Mouse (Mus musculus): ENCODE measurements around the gene Dcdc2c. TPM values are rescaled to one million over a fixed set of nuclear protein-coding genes. Genes with fewer than 3 reads are reported as not detected.
A peak's percentile ranks its signal among the peaks of the same experiment; 100 is the strongest.

Dcdc2c gene
- polyA plus RNA-seq, 1 experiment from 2014 or later, result 0.18 TPM

GRCm38 (mm10) chr12:28572241-28572640 lies 20.0 kb upstream of the Dcdc2c start:
- no peaks in the 10 kb centered on the region for H3K27me3 ChIP-seq (ENCODE audit: insufficient read depth, poor library complexity, severe bottlenecking)
- WGBS, result 85% methylated on average over 2 of the region's 2 CpGs
- no peak for DNase-seq (ENCODE audit: low spot score)

GRCm38 (mm10) chr12:28551775-28552174 lies 424 bp downstream of the Dcdc2c start:
- no peak for DNase-seq (ENCODE audit: low spot score)
- no peaks in the 10 kb centered on the region for H3K36me3 ChIP-seq
- H3K4me1 ChIP-seq, result peaks cover 13% of the 10 kb centered on the region; the same call in 1 of the 2 replicates
- 0 out of 2 replicates have a peak overlapping the region, but pooled peaks have one; percentile 9 for H3K27ac ChIP-seq
- H3K9me3 ChIP-seq, result no peaks in the 10 kb centered on the region
- peaks cover 17% of the 10 kb centered on the region; the same call in 1 of the 2 replicates for H3K27me3 ChIP-seq (ENCODE audit: insufficient read depth, poor library complexity, severe bottlenecking)
- H3K4me3 ChIP-seq, result peak overlapping the region; percentile 37
- WGBS, result 52% methylated on average over 18 of the region's 18 CpGs

More at GRCm38 (mm10) chr12:28572241-28572640, 20.0 kb upstream of the Dcdc2c start:
- Histone ChIP-seq H3K27ac (no peak overlapping the region), H3K36me3 (no peaks in the 10 kb centered on the region), H3K9me3 (no peaks in the 10 kb centered on the region), H3K4me3 (no peak overlapping the region), H3K4me1 (no peaks in the 10 kb centered on the region)

- H3K27ac ChIP-seq, result no peak overlapping the region
- H3K27me3 ChIP-seq (ENCODE audit: insufficient read depth, poor library complexity, severe bottlenecking), result peaks cover 17% of the 10 kb centered on the region; the same call in 1 of the 2 replicates
- WGBS, result 46% methylated on average over 4 of the region's 4 CpGs
- peaks cover 24% of the 10 kb centered on the region for H3K4me1 ChIP-seq
- H3K4me3 ChIP-seq, result no peak overlapping the region
- no peaks in the 10 kb centered on the region for H3K36me3 ChIP-seq
- no peak for DNase-seq (ENCODE audit: low spot score)
- no peaks in the 10 kb centered on the region for H3K9me3 ChIP-seq
These were observed 3.3 kb downstream of the Dcdc2c start for GRCm38 (mm10) chr12:28548887-28549286.

- no peaks in the 10 kb centered on the region for H3K4me1 ChIP-seq
- no peak overlapping the region for H3K27ac ChIP-seq
- H3K36me3 ChIP-seq, result no peaks in the 10 kb centered on the region
- no peaks in the 10 kb centered on the region for H3K27me3 ChIP-seq (ENCODE audit: insufficient read depth, poor library complexity, severe bottlenecking)
- 33% methylated on average over 1 of the region's 1 CpGs for WGBS
- H3K4me3 ChIP-seq, result no peak overlapping the region
- no peaks in the 10 kb centered on the region for H3K9me3 ChIP-seq
- no peak for DNase-seq (ENCODE audit: low spot score)
These were observed 37.9 kb downstream of the Dcdc2c start for GRCm38 (mm10) chr12:28514264-28514775.

GRCm38 (mm10) chr12:28509699-28510280 lies 42.4 kb downstream of the Dcdc2c start:
- 41% methylated on average over 5 of the region's 5 CpGs for WGBS
- H3K9me3 ChIP-seq, result no peaks in the 10 kb centered on the region
- no peak for DNase-seq (ENCODE audit: low spot score)
- H3K4me3 ChIP-seq, result no peak overlapping the region
- H3K27me3 ChIP-seq (ENCODE audit: insufficient read depth, poor library complexity, severe bottlenecking), result no peaks in the 10 kb centered on the region
- H3K4me1 ChIP-seq, result no peaks in the 10 kb centered on the region
- no peak overlapping the region for H3K27ac ChIP-seq
- H3K36me3 ChIP-seq, result no peaks in the 10 kb centered on the region

GRCm38 (mm10) chr12:28494289-28494688 lies 57.9 kb downstream of the Dcdc2c start:
- Histone ChIP-seq H3K4me3 (no peak overlapping the region), H3K27ac (no peak overlapping the region), H3K4me1 (no peaks in the 10 kb centered on the region), H3K9me3 (no peaks in the 10 kb centered on the region), H3K36me3 (no peaks in the 10 kb centered on the region), H3K27me3 (ENCODE audit: insufficient read depth, poor library complexity, severe bottlenecking) (no peaks in the 10 kb centered on the region)
- DNase-seq (ENCODE audit: low spot score), result no peak
- whole genome bisulfite sequencing, result 68% methylated on average over 5 of the region's 5 CpGs

- no peaks in the 10 kb centered on the region for H3K27me3 ChIP-seq (ENCODE audit: insufficient read depth, poor library complexity, severe bottlenecking)
- no peak overlapping the region for H3K27ac ChIP-seq
- no peaks in the 10 kb centered on the region for H3K4me1 ChIP-seq
- no peak for DNase-seq (ENCODE audit: low spot score)
- 72% methylated on average over 10 of the region's 10 CpGs for WGBS
- no peaks in the 10 kb centered on the region for H3K36me3 ChIP-seq
- no peak overlapping the region for H3K4me3 ChIP-seq
- H3K9me3 ChIP-seq, result no peaks in the 10 kb centered on the region
These were observed 69.6 kb downstream of the Dcdc2c start for GRCm38 (mm10) chr12:28482483-28483160.

- WGBS, result 68% methylated on average over 2 of the region's 2 CpGs
- Histone ChIP-seq H3K4me3 (no peak overlapping the region), H3K27ac (no peak overlapping the region), H3K4me1 (no peaks in the 10 kb centered on the region), H3K9me3 (no peaks in the 10 kb centered on the region), H3K27me3 (ENCODE audit: insufficient read depth, poor library complexity, severe bottlenecking) (no peaks in the 10 kb centered on the region), H3K36me3 (no peaks in the 10 kb centered on the region)
- no peak for DNase-seq (ENCODE audit: low spot score)
These were observed 91.2 kb downstream of the Dcdc2c start for GRCm38 (mm10) chr12:28460951-28461431.

- Histone ChIP-seq H3K4me1 (no peaks in the 10 kb centered on the region), H3K4me3 (no peak overlapping the region), H3K27me3 (ENCODE audit: insufficient read depth, poor library complexity, severe bottlenecking) (no peaks in the 10 kb centered on the region), H3K36me3 (no peaks in the 10 kb centered on the region), H3K9me3 (no peaks in the 10 kb centered on the region), H3K27ac (no peak overlapping the region)
- no peak for DNase-seq (ENCODE audit: low spot score)
- WGBS, result 77% methylated on average over 7 of the region's 7 CpGs
These were observed 91.7 kb downstream of the Dcdc2c start for GRCm38 (mm10) chr12:28460523-28460922.

GRCm38 (mm10) chr12:28458786-28459185 lies 93.4 kb downstream of the Dcdc2c start:
- Histone ChIP-seq H3K36me3 (no peaks in the 10 kb centered on the region), H3K4me1 (0 out of 2 replicates have a peak, but pooled peaks cover 2% of the 10 kb centered on the region), H3K27ac (no peak overlapping the region), H3K4me3 (no peak overlapping the region), H3K27me3 (ENCODE audit: insufficient read depth, poor library complexity, severe bottlenecking) (no peaks in the 10 kb centered on the region), H3K9me3 (no peaks in the 10 kb centered on the region)
- 85% methylated on average over 5 of the region's 5 CpGs for WGBS
- no peak for DNase-seq (ENCODE audit: low spot score)

- no peak overlapping the region for H3K27ac ChIP-seq
- WGBS, result 61% methylated on average over 5 of the region's 5 CpGs
- H3K9me3 ChIP-seq, result no peaks in the 10 kb centered on the region
- no peak for DNase-seq (ENCODE audit: low spot score)
- no peak overlapping the region for H3K4me3 ChIP-seq
- no peaks in the 10 kb centered on the region for H3K27me3 ChIP-seq (ENCODE audit: insufficient read depth, poor library complexity, severe bottlenecking)
- H3K36me3 ChIP-seq, result no peaks in the 10 kb centered on the region
- no peaks in the 10 kb centered on the region; the same call in 1 of the 2 replicates for H3K4me1 ChIP-seq
These were observed 115.7 kb downstream of the Dcdc2c start for GRCm38 (mm10) chr12:28436536-28436935.

GRCm38 (mm10) chr12:28432729-28433067 lies 119.5 kb downstream of the Dcdc2c start:
- no peak overlapping the region for H3K27ac ChIP-seq
- WGBS, result 68% methylated on average over 3 of the region's 3 CpGs
- no peak for DNase-seq (ENCODE audit: low spot score)

More at GRCm38 (mm10) chr12:28432729-28433067, 119.5 kb downstream of the Dcdc2c start:
- Histone ChIP-seq H3K36me3 (no peaks in the 10 kb centered on the region), H3K4me3 (no peak overlapping the region), H3K4me1 (no peaks in the 10 kb centered on the region; the same call in 1 of the 2 replicates), H3K9me3 (0 out of 2 replicates have a peak, but pooled peaks cover 3% of the 10 kb centered on the region), H3K27me3 (ENCODE audit: insufficient read depth, poor library complexity, severe bottlenecking) (no peaks in the 10 kb centered on the region)
